Mouse (Mus musculus) heart, adult 2 months (tissue): Measurements from ENCODE around the gene Ehd4.

Experiments used
- CTCF ChIP-seq: fragments of 200-600 bp; IDR thresholded peaks from 2 replicates; pipeline ENCODE4 v1.8.1; 2022; ENCODE audit warnings: antibody characterized with exemption, mild to moderate bottlenecking, moderate library complexity
- EP300 ChIP-seq: fragments of 200-500 bp; IDR thresholded peaks from 2 replicates; pipeline ENCODE4 v1.6.1; 2011; ENCODE audit warnings: low read depth, low read length, control low read depth; ENCODE audit not compliant: insufficient read depth
- POLR2A ChIP-seq: fragments of 200-500 bp; IDR thresholded peaks from 2 replicates; pipeline ENCODE4 v1.6.1; 2011; ENCODE audit warnings: mild to moderate bottlenecking, low read depth, low read length, control low read depth; ENCODE audit not compliant: insufficient read depth

DNA sequence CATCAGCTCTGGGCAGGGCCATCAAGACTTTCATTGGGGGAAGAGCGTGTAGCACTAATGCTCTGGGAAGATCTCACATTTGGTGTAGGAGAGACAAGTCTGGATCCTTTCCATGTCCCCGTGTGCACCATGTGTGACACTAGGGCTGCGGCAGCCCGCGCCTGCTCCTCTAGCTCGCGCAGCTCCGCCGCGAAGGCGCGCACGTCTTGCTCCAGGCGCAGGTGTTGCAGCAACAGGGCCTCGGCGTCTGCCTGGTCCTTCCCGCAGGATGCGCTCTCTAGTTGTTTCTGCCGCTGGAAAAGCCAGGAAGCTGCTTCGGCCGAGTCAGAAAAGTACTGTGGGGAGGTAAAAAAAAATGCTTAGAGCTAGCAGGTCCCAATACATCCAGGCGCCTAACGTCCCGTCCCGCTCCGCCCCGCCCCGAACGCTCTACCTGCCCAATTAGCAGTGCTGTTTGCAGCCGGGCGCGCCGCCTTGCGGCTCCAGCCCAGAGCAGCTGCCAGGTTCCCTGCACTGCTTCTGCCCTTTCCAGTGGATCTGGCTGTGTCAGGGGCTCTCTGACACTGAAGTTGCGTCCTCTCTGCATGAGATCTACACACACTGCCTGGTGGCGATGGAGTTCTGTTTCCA lies 78.2 kb downstream of the Ehd4 start:
- TF ChIP-seq POLR2A (no peak), CTCF (peak; percentile 70), EP300 (no peak)
